Mouse (Mus musculus): Measurements from ENCODE around the gene Dnajb11. TPM values are rescaled to one million over a fixed set of nuclear protein-coding genes. Genes with fewer than 3 reads are reported as not detected.

Dnajb11 gene
- polyA plus RNA-seq, 1 experiment from 2014 or later: 96.9 TPM

- Histone ChIP-seq H3K4me1 (peaks cover 19% of the 10 kb centered on the region), H3K36me3 (replicated peaks) (0 out of 2 replicates have a peak, but pooled peaks cover 7% of the 10 kb centered on the region), H3K4me3 (peak overlapping the region; percentile 94), H3K4me2 (peak overlapping the region; percentile 81), H3K9ac (peak overlapping the region; percentile 37), H3K27ac (peak overlapping the region; percentile 67; the same call in 1 of the 2 replicates), H3K9me3 (no peaks in the 10 kb centered on the region), H3K27me3 (replicated peaks) (no peaks in the 10 kb centered on the region)
- no peak for ATAC-seq (replicated peaks)
- 14% methylated on average over 9 of the region's 9 CpGs for WGBS
Measured at GRCm38 (mm10) chr16:22856773-22857172, 872 bp upstream of the Dnajb11 start.

- H3K27ac ChIP-seq: no peak overlapping the region
- 89% methylated on average over 8 of the region's 8 CpGs for WGBS
- H3K9ac ChIP-seq: no peak overlapping the region
- no peak for ATAC-seq (replicated peaks)
- peaks cover 51% of the 10 kb centered on the region for H3K36me3 ChIP-seq (replicated peaks)
- H3K27me3 ChIP-seq (replicated peaks): no peaks in the 10 kb centered on the region
- no peak overlapping the region for H3K4me3 ChIP-seq
- H3K9me3 ChIP-seq: no peaks in the 10 kb centered on the region
- no peak overlapping the region for H3K4me2 ChIP-seq
- H3K4me1 ChIP-seq: no peaks in the 10 kb centered on the region
Measured at GRCm38 (mm10) chr16:22872397-22872796, 14.8 kb downstream of the Dnajb11 start.

GRCm38 (mm10) chr16:22873369-22873768, 15.7 kb downstream of the Dnajb11 start:
- Histone ChIP-seq H3K36me3 (replicated peaks) (peaks cover 48% of the 10 kb centered on the region), H3K27me3 (replicated peaks) (no peaks in the 10 kb centered on the region), H3K4me2 (no peak overlapping the region), H3K27ac (no peak overlapping the region), H3K4me3 (no peak overlapping the region), H3K9ac (no peak overlapping the region), H3K9me3 (no peaks in the 10 kb centered on the region), H3K4me1 (no peaks in the 10 kb centered on the region)
- ATAC-seq (replicated peaks): no peak
- 87% methylated on average over 4 of the region's 4 CpGs for whole genome bisulfite sequencing

- Histone ChIP-seq H3K27me3 (replicated peaks) (no peaks in the 10 kb centered on the region), H3K4me1 (no peaks in the 10 kb centered on the region), H3K4me3 (no peak overlapping the region), H3K4me2 (no peak overlapping the region), H3K27ac (no peak overlapping the region), H3K9me3 (no peaks in the 10 kb centered on the region), H3K36me3 (replicated peaks) (peaks cover 18% of the 10 kb centered on the region), H3K9ac (no peak overlapping the region)
- ATAC-seq (replicated peaks): peak; percentile 18; the same call in 1 of the 2 replicates
- 55% methylated on average over 9 of the region's 9 CpGs for WGBS
Measured at GRCm38 (mm10) chr16:22876218-22877043, 18.8 kb downstream of the Dnajb11 start.

DNA sequence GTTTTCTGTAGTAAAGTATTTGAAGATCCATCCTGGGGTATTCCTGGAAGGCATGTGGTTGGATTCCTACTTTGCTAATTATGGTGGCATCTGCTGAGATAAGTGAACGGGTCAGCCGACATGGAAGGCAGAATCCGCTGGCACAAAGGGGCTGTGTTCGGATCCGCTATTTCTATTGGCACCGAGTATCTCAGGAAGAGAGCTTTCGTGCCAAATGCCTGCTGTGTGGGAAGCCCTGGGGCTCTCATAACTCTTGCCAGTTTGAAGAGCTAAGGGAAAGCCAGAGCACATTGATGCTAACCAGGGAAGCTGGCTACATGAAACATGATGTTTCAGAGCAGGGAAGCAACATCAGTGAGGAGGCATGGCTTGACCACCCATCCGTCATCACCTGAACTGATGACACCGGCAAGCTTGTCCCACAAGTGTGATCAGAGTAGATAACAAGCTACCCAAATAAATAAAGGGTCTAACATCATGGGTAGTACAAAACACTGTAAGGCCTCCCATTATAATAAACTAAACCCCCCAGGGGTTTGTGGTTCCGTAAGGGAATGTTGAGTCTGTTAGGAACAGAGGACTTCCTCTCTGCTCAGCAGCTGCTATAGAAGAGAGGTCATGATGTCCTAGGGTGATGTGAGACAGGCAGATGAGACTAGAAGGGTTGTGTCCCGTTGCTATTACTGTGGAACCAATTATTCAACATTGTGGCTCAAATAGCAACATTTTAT, 20.2 kb downstream of the Dnajb11 start:
- H3K9ac ChIP-seq: no peak overlapping the region
- no peak overlapping the region for H3K27ac ChIP-seq
- no peak overlapping the region for H3K4me2 ChIP-seq
- no peaks in the 10 kb centered on the region for H3K4me1 ChIP-seq
- H3K27me3 ChIP-seq (replicated peaks): no peaks in the 10 kb centered on the region
- no peak for ATAC-seq (replicated peaks)
- WGBS: 78% methylated on average over 11 of the region's 11 CpGs
- H3K36me3 ChIP-seq (replicated peaks): peaks cover 5% of the 10 kb centered on the region; the same call in 1 of the 2 replicates
- H3K9me3 ChIP-seq: no peaks in the 10 kb centered on the region
- no peak overlapping the region for H3K4me3 ChIP-seq

- Histone ChIP-seq H3K27ac (no peak overlapping the region), H3K27me3 (replicated peaks) (no peaks in the 10 kb centered on the region), H3K4me3 (no peak overlapping the region), H3K9me3 (no peaks in the 10 kb centered on the region), H3K36me3 (replicated peaks) (no peaks in the 10 kb centered on the region), H3K9ac (no peak overlapping the region), H3K4me1 (no peaks in the 10 kb centered on the region), H3K4me2 (no peak overlapping the region)
- 80% methylated on average over 7 of the region's 7 CpGs for WGBS
- ATAC-seq (replicated peaks): no peak
Measured at GRCm38 (mm10) chr16:22878716-22879115, 21.1 kb downstream of the Dnajb11 start.

GRCm38 (mm10) chr16:22879945-22880595, 22.4 kb downstream of the Dnajb11 start:
- Histone ChIP-seq H3K27me3 (replicated peaks) (no peaks in the 10 kb centered on the region), H3K4me1 (no peaks in the 10 kb centered on the region), H3K27ac (no peak overlapping the region), H3K36me3 (replicated peaks) (no peaks in the 10 kb centered on the region), H3K9me3 (no peaks in the 10 kb centered on the region), H3K4me2 (no peak overlapping the region), H3K4me3 (no peak overlapping the region), H3K9ac (no peak overlapping the region)
- ATAC-seq (replicated peaks): no peak
- WGBS: 65% methylated on average over 7 of the region's 7 CpGs

GRCm38 (mm10) chr16:22880900-22881299, 23.3 kb downstream of the Dnajb11 start:
- Histone ChIP-seq H3K4me3 (no peak overlapping the region), H3K4me1 (no peaks in the 10 kb centered on the region), H3K9ac (no peak overlapping the region), H3K36me3 (replicated peaks) (no peaks in the 10 kb centered on the region), H3K27me3 (replicated peaks) (no peaks in the 10 kb centered on the region), H3K27ac (no peak overlapping the region), H3K4me2 (no peak overlapping the region), H3K9me3 (no peaks in the 10 kb centered on the region)
- ATAC-seq (replicated peaks): no peak
- 16% methylated on average over 6 of the region's 6 CpGs for WGBS

- ATAC-seq (replicated peaks): no peak
- no peak overlapping the region for H3K4me3 ChIP-seq
- WGBS: 78% methylated on average over 4 of the region's 4 CpGs
- no peak overlapping the region for H3K4me2 ChIP-seq
- no peak overlapping the region for H3K27ac ChIP-seq
- no peaks in the 10 kb centered on the region for H3K9me3 ChIP-seq
- H3K4me1 ChIP-seq: no peaks in the 10 kb centered on the region
- no peaks in the 10 kb centered on the region for H3K36me3 ChIP-seq (replicated peaks)
- no peak overlapping the region for H3K9ac ChIP-seq
- no peaks in the 10 kb centered on the region for H3K27me3 ChIP-seq (replicated peaks)
Measured at GRCm38 (mm10) chr16:22881487-22881886, 23.8 kb downstream of the Dnajb11 start.

GRCm38 (mm10) chr16:22883441-22883840, 25.8 kb downstream of the Dnajb11 start:
- no peaks in the 10 kb centered on the region for H3K27me3 ChIP-seq (replicated peaks)
- no peaks in the 10 kb centered on the region for H3K4me1 ChIP-seq
- H3K27ac ChIP-seq: no peak overlapping the region
- no peaks in the 10 kb centered on the region for H3K36me3 ChIP-seq (replicated peaks)
- 83% methylated on average over 5 of the region's 5 CpGs for WGBS
- H3K9ac ChIP-seq: no peak overlapping the region
- H3K4me2 ChIP-seq: no peak overlapping the region
- no peak for ATAC-seq (replicated peaks)
- H3K9me3 ChIP-seq: no peaks in the 10 kb centered on the region
- no peak overlapping the region for H3K4me3 ChIP-seq

DNA sequence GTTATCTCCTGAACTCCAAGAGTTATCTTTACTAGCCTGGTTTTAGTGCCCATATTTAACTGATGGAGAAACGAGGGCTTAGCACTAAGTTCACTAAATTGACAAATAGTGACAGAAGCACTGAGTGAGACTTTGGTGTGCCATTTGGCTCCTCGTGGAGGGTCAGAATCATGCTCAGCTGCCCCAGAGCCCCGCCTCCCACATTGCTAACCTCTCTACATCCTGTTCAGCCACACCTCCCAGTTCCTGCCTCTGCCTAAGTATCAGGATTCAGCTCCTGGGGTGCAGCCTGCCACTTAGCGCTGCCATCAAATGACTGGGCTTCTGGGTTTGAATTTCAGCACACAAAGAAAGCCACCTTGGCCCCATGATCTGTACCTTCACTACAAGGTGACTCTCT, 27.7 kb downstream of the Dnajb11 start:
- Histone ChIP-seq H3K9ac (no peak overlapping the region), H3K36me3 (replicated peaks) (no peaks in the 10 kb centered on the region), H3K4me1 (no peaks in the 10 kb centered on the region), H3K9me3 (no peaks in the 10 kb centered on the region), H3K4me2 (no peak overlapping the region), H3K27me3 (replicated peaks) (no peaks in the 10 kb centered on the region), H3K27ac (no peak overlapping the region), H3K4me3 (no peak overlapping the region)
- no peak for ATAC-seq (replicated peaks)
- 57% methylated on average over 4 of the region's 4 CpGs for WGBS

DNA sequence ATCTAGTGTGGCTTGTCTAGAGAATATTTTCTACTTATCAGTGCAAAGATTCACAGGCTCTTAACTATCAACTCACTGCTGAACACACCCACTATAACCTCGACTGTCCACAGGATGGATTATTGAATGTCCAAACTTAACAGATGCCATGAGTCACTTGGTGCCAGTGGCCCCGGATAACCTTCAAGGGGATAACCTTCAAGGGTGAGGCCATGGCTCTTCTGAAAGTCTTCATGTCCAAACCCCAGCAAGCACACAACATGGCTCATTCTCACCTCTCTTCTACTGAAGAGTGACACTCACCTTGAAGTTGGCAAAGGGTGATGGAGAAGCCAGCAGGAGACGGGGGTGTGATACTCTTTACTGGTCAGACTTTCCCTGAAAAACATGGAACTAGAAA, 29.1 kb downstream of the Dnajb11 start:
- Histone ChIP-seq H3K27ac (no peak overlapping the region), H3K36me3 (replicated peaks) (no peaks in the 10 kb centered on the region), H3K4me3 (no peak overlapping the region), H3K9ac (no peak overlapping the region), H3K4me1 (no peaks in the 10 kb centered on the region), H3K4me2 (no peak overlapping the region), H3K9me3 (no peaks in the 10 kb centered on the region), H3K27me3 (replicated peaks) (no peaks in the 10 kb centered on the region)
- no peak for ATAC-seq (replicated peaks)
- WGBS: 86% methylated on average over 3 of the region's 3 CpGs

All from midbrain, embryonic 15.5 days (tissue).